ENCODE assay signal across 8 mouse cellular contexts in the genomic region with DNA sequence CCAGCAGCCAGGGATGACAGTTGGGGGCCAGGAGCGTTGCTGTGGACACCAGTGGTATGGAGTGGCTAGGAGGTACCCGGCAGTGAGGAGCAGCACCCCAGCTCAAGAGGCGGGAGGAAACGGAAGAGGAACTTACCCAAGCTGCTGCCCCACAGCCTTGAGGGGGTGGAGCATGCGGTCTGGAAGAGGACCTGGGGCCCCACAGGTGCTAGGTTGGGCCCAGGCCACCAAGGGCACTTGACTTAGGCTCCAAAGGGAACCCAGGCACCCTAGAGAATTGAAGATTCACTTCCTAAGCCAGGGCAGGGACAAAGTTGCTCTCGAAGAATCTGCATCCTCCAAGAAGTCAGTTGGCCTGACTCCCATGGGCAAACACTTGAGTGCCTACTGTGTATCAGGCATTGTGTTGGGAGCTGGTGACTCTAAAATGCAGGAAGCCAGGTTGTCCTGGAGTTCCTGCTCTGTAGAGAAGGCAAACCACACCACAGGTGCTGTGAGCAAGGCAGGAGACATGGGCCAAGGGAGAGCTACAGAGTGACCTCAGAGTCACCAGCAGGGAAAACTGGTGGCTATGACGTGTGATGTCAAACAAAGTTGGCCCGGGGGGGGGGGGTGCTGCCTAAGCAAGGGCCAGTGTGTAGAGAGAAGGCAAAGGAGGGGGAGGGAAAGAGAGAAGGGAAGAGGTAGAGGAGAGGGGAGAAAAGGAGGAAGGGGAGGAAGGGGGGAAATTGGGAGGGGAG. TPM values are rescaled to one million over a fixed set of nuclear protein-coding genes. Genes with fewer than 3 reads are reported as not detected.
DNase-seq lines count a peak whose midpoint lies in the region; ATAC-seq and TF ChIP-seq lines count a peak whose summit lies in the region.

A gene (minus strand): TSS at position 126 of the 740 bp plus-strand sequence.

- intact Hi-C loops in left cerebral cortex, postnatal 36 days (cut with DNase I) = no loop called here
- intact Hi-C loops in left cerebral cortex, postnatal 25 days (cut with DNase I) = no loop called here

- no peaks in the 10 kb centered on the region for H3K36me3 ChIP-seq in liver, adult 2 months (ENCODE audit: control insufficient read depth, insufficient read depth, low read length)
- H3K36me3 ChIP-seq in midbrain, embryonic 13.5 days = no peaks in the 10 kb centered on the region

- peak within 1 kb of the TSS; percentile 28 for H3K27ac ChIP-seq in liver, adult 2 months (replicated peaks; ENCODE audit: insufficient read depth, low read depth, low read length)
- H3K27ac ChIP-seq in midbrain, embryonic 13.5 days = no peak within 1 kb of the TSS

- TF ChIP-seq POLR2A in liver, adult 2 months (IDR thresholded peaks at IDR 0.05; ENCODE audit: extremely low read depth, insufficient read depth, low read length) = no peak

- no peaks in the 10 kb centered on the region for H3K79me2 ChIP-seq in liver, adult 2 months (ENCODE audit: control insufficient read depth, insufficient read depth, low read length)

- peak within 1 kb of the TSS; percentile 11 for H3K9ac ChIP-seq in liver, adult 2 months (ENCODE audit: low read depth, low read length)
- no peak within 1 kb of the TSS for H3K9ac ChIP-seq in midbrain, embryonic 13.5 days (replicated peaks)

- DNase-seq in CD4-positive, CD25-positive, alpha-beta regulatory T cell, adult 2 months (ENCODE audit: low read depth, low spot score) = peak; percentile 77
- peak; percentile 56 for DNase-seq in c-Kit-positive CD71-negative TER-119-negative erythroid progenitor cells, embryonic 14.5 days (ENCODE audit: low read depth)
- no peak for DNase-seq in liver, adult 2 months (ENCODE audit: extremely low read depth, low read depth, low spot score)
- no peak for DNase-seq in left cerebral cortex, postnatal 36 days (ENCODE audit: low spot score in 2 of 2)
- DNase-seq in layer of hippocampus, postnatal 25 days (ENCODE audit: extremely low spot score in 1 of 2, low spot score in 1 of 2) = no peak
- no peak for DNase-seq in left cerebral cortex, postnatal 25 days (ENCODE audit: low spot score in 2 of 2)

- H3K4me1 ChIP-seq in liver, adult 2 months (ENCODE audit: control insufficient read depth, insufficient read depth, low read length) = no peaks in the 10 kb centered on the region
- H3K4me1 ChIP-seq in midbrain, embryonic 13.5 days (replicated peaks) = no peaks in the 10 kb centered on the region

- TF ChIP-seq CTCF in liver, adult 2 months (IDR thresholded peaks at IDR 0.05; ENCODE audit: low read depth, low read length) = no peak

- H3K27me3 ChIP-seq in liver, adult 2 months (ENCODE audit: control insufficient read depth, insufficient read depth, low read length) = no peaks in the 10 kb centered on the region
- no peaks in the 10 kb centered on the region for H3K27me3 ChIP-seq in midbrain, embryonic 13.5 days

- ATAC-seq in neutrophil, adult 5-6 weeks (ENCODE audit: extremely low read depth, insufficient number of reproducible peaks, low FRiP score, poor library complexity, severe bottlenecking) = peak; percentile 74
- ATAC-seq in midbrain, embryonic 13.5 days = no peak

- H3K4me2 ChIP-seq in midbrain, embryonic 13.5 days (replicated peaks) = no peak within 1 kb of the TSS

- WGBS in liver, adult 2 months = 72% methylated on average over 8 of the region's 8 CpGs
- 86% methylated on average over 8 of the region's 8 CpGs for WGBS in midbrain, embryonic 13.5 days

- H3K9me3 ChIP-seq in midbrain, embryonic 13.5 days = no peaks in the 10 kb centered on the region

- peak within 1 kb of the TSS; percentile 39 for H3K4me3 ChIP-seq in liver, adult 2 months (ENCODE audit: insufficient read depth, low read depth, low read length)
- no peak within 1 kb of the TSS for H3K4me3 ChIP-seq in midbrain, embryonic 13.5 days (replicated peaks)

RNA-seq across cellular contexts. Expression of the gene that starts here (rescaled TPM):
- total RNA-seq in liver, adult 2 months (2014; rRNA removed) = 2.8 and 4.5 TPM in 2 replicates
- polyA plus RNA-seq in liver, adult 2 months (2012; rRNA removed) = 30.8 and 35.9 TPM in 2 replicates
- 420 and 447 TPM in 2 replicates for total RNA-seq in neutrophil, adult 5-6 weeks (2017)
- total RNA-seq in left cerebral cortex, postnatal 36 days (2021) = 1 to 10 TPM; 2.7 to 4.3 TPM
- total RNA-seq in layer of hippocampus, postnatal 25 days (2021) = 1 to 10 TPM; 1.6 to 1.9 TPM
- 3.2 and 5.6 TPM in 2 replicates for polyA plus RNA-seq in midbrain, embryonic 13.5 days (2015; fragmentation: Nextera tagmentation; extraction: Ambion mirVana)
- 1 to 10 TPM; 1.9 to 2.9 TPM for total RNA-seq in left cerebral cortex, postnatal 25 days (2021)

Comparison
In these comparisons a context has a peak if more than half of its experiments do, and no peak if none do; other contexts are left out.
1. RNA of the gene that starts here (total RNA-seq): 420 to 447 TPM in neutrophil, adult 5-6 weeks; 2.7 to 4.3 TPM in left cerebral cortex, postnatal 36 days, 1.9 to 2.9 TPM in left cerebral cortex, postnatal 25 days, 2.8 to 4.5 TPM in liver, adult 2 months and 1.6 to 1.9 TPM in layer of hippocampus, postnatal 25 days; every median in the first group is over 10 times any median in the second.
2. DNase-seq: peak in CD4-positive, CD25-positive, alpha-beta regulatory T cell, adult 2 months (single experiment) and c-Kit-positive CD71-negative TER-119-negative erythroid progenitor cells, embryonic 14.5 days (single experiment); none in liver, adult 2 months (single experiment), left cerebral cortex, postnatal 36 days (0 of 2), layer of hippocampus, postnatal 25 days (0 of 2) and left cerebral cortex, postnatal 25 days (0 of 2).